Mouse (Mus musculus) spleen, postnatal 10 days (tissue): Measurements from ENCODE around the gene Dgka.
"Not testable (repeated sequence)": the region's sequence is repeated elsewhere in the genome, so short reads cannot be mapped to it uniquely, and the experiment has no call there.

Experiments
- DNase-seq, 2 experiments: peaks; one replicate each; pipeline ENCODE4 v3.0.0; 2021 to 2022; ENCODE audit warnings: low spot score in 2 of 2

Dgka gene

DNA sequence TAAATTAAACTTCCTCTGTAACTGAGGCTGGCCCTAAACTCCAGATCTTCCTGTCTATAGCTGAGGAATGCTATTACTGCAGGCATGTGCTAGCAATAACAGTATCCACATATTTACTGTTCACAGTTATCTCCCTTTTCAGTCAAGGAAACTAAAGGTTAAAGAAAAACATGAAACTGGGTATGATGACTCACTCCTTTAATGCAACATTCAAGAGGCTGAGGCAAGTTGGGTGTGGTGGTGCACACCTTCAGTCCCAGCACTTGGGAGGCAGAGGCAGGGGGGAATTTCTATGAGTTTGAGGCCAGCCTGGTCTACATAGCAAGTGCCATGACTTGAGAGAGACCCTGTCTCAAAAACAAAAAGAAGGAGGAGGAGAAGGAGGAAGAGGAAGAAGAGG, 12.7 kb downstream of the Dgka start:
- DNase-seq, result no peak

- peak; percentile 61 to 85 for DNase-seq
Measured at GRCm38 (mm10) chr10:128731002-128731433, 13.6 kb downstream of the Dgka start.

DNA sequence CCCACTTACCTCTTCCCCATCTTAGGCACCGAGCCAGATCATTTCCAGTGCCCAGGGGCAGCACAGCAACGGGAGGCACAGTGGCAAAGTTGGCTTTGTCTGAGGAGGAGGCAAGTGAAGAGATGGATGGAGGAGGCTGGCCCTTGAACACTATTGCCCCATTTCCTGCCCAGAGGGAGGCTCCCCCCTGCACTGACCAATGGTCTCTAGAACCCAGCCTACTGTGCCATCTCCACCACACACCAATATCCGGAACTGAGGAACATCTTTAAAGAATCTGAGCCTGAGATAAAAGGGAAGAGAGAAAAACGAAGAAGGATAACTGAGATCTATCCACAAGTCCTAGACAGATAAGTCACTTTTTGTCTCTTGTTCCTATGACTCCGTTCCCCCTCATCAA, 16.6 kb downstream of the Dgka start:
- no peak for DNase-seq

DNA sequence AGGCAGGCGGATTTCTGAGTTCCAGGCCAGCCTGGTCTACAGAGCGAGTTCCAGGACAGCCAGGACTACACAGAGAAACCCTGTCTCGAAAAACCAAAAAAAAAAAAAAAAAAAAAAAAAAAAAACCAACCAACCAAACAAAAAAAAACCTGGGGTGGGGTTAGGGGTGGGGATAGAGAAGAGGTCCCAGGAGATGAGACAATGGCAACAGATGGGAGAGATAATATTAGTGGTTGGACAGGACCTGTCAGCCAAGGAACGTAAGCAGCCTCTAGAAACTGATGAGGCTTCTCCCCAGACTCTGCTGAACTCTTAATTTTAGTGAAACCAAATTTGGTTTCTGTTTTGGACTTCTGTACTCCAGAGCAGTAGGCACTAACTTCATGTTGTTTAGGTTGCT, 19.2 kb downstream of the Dgka start:
- not testable (repeated sequence) for DNase-seq

DNA sequence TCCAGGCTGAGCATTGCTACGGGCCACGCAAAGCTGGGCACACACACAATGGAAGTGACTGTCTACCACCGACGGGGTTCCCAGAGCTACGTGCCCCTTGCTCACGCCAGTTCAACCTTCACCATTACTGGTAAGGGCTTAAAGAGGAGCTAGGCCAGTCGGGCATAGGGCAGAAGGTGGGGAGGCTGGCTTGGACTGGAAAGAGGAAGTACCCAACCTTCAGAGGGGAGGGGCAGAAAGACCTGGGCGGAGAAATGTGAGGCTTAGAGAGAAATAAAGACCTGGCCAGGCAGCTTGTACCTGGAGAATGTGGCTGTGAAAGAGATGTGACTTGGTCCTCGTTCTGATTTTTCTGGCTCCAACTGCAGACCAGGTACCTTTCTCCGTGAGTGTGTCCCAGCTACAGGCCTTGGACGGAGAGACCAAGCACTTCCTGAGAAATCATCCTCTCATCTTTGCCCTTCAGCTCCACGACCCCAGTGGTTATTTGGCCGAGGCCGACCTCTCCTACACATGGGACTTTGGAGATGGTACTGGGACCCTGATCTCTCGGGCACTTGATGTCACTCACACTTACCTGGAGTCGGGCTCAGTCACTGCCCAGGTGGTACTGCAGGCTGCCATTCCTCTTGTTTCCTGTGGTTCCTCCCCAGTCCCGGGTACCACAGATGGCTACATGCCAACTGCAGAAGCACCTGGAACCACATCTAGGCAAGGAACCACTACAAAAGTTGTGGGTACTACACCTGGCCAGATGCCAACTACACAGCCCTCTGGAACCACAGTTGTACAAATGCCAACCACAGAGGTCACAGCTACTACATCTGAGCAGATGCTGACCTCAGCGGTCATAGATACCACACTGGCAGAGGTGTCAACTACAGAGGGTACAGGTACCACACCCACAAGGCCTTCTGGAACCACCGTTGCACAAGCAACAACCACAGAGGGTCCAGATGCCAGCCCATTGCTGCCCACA, 28.8 kb downstream of the Dgka start:
- DNase-seq, result peak; percentile 18 to 61

DNA sequence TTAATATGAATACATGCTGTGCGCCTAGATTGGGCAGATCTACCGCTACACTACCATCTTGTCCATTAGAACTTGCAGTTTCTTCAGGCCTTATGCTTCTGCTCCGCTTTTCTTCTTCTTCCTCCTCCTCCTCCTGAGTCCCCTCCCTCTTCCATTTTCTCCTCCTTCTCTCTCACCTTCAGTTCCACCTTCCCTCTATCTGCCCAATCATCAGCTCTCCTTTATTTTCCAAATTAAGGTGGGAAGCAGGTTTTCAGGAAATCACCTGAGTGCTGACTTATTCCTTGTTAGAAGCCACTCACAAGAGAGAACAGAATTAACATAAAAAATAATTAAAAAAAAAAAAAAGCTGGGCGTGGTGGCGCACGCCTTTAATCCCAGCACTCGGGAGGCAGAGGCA, 33.3 kb downstream of the Dgka start:
- not testable (repeated sequence) for DNase-seq

GRCm38 (mm10) chr10:128705317-128705693, 39.4 kb downstream of the Dgka start:
- DNase-seq, result peak; percentile 34 to 40

GRCm38 (mm10) chr10:128704491-128705316, 40.0 kb downstream of the Dgka start, which contains the start of gene Cdk2:
Gene Cdk2 (minus strand): TSS chr10:128705031.
- peak; percentile 84 to 95 for DNase-seq

DNA sequence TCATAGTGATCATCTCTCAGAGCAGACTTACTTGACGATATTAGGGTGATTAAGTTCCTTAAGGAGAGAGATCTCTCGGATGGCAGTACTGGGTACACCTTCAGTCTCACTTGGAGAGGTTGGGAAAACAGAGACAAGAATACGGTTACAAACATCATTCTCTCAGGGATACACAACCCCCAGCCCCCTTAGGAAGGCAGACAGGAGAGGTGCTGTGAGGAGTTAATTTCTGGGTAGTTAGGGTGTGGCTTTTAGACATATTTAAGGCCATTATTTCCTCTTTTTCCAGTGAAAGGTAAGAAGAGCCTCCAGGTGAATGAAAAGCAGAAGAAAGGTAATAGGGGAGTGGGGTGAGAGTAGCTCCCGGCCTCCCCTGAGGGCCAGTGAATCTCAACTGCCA, 40.8 kb downstream of the Dgka start, which contains the start of gene Pmel:
Gene Pmel, plus strand, starts transcription at position 301 of the 400 bp plus-strand sequence.
- DNase-seq, result peak in 1 of 2 experiments; percentile 32

DNA sequence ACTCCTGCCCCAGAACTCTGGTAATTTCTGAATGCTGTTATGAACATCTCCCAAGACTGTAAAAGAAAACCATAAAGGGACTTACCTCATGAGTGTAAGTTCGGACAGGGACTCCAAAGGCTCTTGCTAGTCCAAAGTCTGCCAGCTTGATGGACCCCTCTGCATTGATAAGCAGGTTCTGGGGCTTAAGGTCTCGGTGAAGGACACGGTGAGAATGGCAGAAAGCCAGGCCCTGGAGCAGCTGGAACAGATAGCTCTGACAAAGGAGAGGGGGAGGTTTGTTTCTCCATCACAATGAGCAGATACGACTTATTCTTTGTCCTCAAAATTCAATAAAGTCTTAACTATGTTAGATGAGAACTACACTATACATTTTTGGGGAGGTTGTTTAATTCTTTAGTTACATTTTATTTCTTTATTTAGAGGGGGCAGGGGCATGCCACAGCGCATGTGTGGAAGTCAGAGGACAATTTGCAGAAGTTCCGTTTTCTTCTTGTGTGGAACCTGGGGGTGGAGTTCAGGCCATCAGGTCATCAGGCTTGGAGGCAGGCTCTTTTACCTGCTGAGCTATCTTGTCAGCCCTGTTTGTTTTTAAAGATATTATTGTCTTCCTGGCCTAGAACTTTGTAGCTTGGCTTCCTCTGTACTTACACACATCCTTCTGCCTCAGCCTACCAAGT, 42.2 kb downstream of the Dgka start:
- DNase-seq, result no peak

- no peak for DNase-seq
Measured at GRCm38 (mm10) chr10:128700712-128701111, 43.9 kb downstream of the Dgka start.

DNA sequence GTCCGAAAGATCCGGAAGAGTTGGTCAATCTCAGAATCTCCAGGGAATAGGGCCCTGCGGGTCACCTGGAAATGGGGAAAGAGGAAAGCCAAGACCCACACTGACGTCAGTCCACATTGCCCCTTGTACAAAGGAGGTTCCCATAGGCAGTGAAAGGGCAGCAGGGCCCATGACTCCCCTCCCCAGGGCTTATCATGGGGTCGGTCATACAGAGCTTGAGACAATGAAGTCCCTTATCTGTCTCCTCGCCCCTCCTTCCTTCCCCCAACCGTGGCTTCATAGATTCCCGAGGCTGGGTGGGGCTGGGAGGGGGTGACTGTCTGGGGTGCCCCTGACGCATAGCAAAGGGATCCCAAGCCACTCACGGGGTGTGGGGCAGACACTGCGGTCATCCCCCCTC, 45.0 kb downstream of the Dgka start:
- no peak for DNase-seq

DNA sequence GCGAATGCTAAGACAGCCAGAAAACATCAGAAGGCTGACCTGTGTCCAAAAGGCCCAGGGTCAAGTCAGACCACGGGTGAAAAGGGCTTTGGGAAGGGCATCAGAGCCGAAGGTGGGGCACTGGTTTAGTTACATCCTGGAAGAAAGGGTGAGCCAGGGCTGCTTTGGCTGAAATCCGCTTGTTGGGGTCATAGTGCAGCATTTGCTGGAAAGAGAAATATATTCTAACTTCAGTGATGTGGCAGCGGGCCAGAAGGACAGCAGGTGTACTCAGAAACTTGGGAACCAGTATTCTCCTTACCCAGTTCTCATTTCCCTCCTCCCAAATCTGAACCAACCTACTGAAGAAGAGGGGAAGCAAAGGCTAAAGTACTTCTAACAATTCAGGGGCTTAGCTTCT, 45.6 kb downstream of the Dgka start:
- no peak for DNase-seq

GRCm38 (mm10) chr10:128697072-128697725, 47.5 kb downstream of the Dgka start:
- no peak for DNase-seq

DNA sequence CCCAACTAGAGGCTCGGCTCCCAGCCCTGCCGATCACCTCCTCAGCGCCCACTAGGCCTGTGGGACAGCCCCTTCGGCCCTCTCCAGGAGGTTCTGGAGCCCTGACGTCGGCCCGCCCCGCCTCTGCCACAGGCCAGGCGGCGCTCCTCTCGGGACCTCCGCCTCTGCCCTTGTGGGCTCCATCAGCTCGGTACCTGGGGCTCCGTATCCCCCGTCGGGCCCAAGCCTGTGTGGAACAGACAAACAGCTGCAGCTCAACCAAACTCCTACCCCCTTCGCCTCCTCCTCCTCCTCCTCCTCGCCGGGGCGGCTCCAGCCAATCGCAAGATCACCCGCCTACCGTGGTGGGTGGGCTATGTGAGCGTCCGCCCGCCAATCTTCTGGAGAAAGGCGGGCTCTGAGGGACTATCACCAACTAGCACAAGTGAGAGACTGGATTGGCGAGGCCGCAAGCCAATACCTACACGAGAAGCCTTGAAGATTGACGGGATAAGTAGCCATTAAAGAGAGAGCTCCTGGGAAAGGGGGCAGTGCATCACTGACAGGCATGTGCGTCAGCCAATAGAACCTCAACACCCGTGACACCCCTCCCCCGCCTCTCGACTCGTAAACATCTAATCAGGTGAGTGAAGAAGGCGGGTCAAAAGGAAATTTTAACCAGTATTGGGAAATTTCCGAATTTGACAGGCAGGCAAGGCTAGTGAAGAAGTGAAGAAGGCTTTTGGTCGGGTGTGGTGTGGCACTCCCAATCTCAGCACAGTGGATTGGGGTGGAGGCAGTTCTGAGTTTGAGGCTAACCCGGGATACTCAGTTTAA, 48.5 kb downstream of the Dgka start, which contains the start of gene Rab5b:
Gene Rab5b, minus strand, starts transcription at position 273 of the 816 bp plus-strand sequence.
- DNase-seq, result peak; percentile 96 to 97

DNA sequence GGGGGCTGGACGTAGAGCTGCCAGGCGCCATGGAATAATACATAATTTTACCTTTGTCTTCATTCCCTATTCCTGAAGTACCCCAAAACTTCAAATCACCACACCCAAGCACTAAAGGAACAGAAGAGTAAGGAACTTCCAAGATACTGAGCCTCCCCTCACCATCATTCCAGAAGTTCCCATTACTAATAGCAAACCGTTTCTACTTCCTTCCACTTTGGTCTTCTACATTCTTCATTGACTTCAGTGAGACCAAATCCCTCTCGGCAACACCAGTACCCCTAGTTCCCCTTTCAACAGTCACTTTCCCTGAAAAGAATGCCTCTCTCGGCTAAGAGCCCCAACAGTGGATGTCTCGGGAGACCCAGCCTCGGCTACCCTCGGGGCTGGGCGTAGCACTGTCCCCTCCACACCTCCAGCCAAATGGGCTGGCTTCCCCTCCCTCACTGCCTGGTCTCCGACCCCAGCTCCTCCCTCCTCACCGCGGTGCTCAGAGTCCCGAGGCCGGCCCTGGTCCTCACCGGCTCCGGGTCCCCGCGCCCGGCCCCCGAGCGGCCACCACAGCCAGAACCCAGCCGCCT, 49.2 kb downstream of the Dgka start:
- DNase-seq, result no peak

GRCm38 (mm10) chr10:128674469-128675008, 70.1 kb downstream of the Dgka start:
- DNase-seq, result peak in 1 of 2 experiments; percentile 41

DNA sequence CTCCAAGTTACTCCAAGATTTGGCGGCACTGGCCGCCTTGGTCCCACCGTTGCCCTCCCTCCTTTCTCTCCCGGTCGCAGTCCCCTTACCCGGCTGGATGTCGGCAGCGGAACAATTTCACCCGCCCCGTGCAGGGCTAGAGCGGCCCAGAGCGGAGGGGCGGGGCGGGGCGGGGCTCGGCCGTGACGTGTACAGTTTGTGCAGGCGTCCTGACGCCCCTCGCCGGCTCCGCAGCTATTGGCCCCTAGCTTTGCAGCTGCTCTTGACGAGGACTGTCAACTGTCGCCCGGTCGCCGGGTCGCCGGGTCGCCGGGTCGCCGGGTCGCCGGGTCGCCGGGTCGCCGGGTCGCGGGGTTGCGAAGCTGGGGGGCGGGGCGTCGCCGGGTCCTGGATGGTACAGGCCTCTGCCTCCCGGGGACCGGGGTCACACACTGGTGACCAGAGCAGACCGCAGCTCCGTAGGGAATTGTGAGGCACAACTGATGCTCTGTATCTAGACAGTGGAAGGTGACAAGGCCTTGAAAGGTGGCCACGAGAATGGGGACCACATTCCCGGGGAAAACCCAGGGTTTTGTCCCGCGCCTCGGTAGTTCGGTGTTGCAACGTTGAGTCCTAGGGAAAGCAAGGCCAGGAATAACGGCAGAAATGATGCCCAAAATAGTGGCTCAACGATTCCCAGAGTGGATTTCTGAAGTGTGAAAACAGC, 70.7 kb downstream of the Dgka start, which contains the start of gene Suox:
Gene Suox, minus strand, starts transcription at position 311 of the 706 bp plus-strand sequence.
- peak; percentile 82 to 85 for DNase-seq

DNA sequence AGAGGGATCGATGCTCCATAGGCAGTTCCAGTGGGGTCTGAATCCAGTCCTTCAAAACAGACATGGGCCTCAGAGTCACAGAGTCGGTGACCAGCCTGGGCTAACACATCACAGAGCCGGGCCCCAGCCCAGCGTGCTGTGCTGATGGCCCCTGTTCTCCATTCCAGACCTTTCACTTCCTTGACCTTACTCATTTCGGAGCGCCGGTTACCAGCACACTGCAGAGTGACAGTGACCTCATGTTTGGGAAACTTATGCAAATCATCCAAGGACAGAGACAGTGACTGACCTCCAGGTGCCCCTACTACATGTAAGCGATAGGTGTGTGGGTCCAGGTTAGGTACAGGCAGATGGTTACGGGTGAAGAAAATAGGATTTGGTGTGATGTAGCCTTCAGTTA, 73.5 kb downstream of the Dgka start:
- DNase-seq, result no peak
